Mouse (Mus musculus): ENCODE results near the gene Fbln5.

- TF ChIP-seq CTCF (IDR thresholded peaks at IDR 0.05; ENCODE audit: extremely low read depth, insufficient read depth, low read length) (no peak), POLR2A (IDR thresholded peaks at IDR 0.05; ENCODE audit: extremely low read depth, insufficient read depth, low read length) (no peak)
These were observed 12.4 kb upstream of the Fbln5 start for GRCm38 (mm10) chr12:101831221-101831620.

All from cortical plate, adult 2 months (tissue).